ENCODE assay signal across 8 mouse cellular contexts in the genomic region with DNA sequence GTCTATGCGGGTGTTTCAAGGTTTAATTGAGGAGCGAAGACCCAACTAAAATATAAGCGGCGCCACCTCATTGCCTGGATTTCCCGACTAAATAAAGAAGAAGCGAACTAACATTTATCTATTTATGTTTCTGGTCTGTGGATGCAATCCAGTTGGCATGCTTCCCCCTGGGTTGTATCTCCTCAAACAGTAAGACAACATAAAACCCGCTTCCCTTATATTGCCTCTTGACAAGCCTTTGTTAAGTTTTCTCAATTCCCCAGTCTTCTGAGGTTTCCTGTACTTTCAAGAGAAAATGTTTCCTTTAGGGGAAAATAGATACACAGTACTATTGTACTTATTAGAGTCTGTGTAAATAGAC. TPM values are rescaled to one million over a fixed set of nuclear protein-coding genes. Genes with fewer than 3 reads are reported as not detected.
A peak's percentile ranks its signal among the peaks of the same experiment; 100 is the strongest.
DNase-seq lines count a peak whose midpoint lies in the region; ATAC-seq lines count a peak whose summit lies in the region.

No protein-coding gene starts in this region.

- H3K9ac ChIP-seq in lung, embryonic 16.5 days (ENCODE audit: low read length), result peak overlapping the region; percentile 86; the same call in 1 of the 2 replicates
- H3K9ac ChIP-seq in embryonic facial prominence, embryonic 12.5 days, result peak overlapping the region; percentile 88; the same call in 1 of the 2 replicates
- H3K9ac ChIP-seq in hindbrain, embryonic 14.5 days, result peak overlapping the region; percentile 80; the same call in 1 of the 2 replicates
- H3K9ac ChIP-seq in midbrain, embryonic 15.5 days, result peak overlapping the region; percentile 67

- no peak for ATAC-seq in lung, embryonic 16.5 days (ENCODE audit: low read depth)
- no peak for ATAC-seq in embryonic facial prominence, embryonic 12.5 days (ENCODE audit: insufficient number of reproducible peaks, insufficient read depth, low FRiP score, low TSS enrichment)
- no peak for ATAC-seq in hindbrain, embryonic 14.5 days (ENCODE audit: low FRiP score)
- no peak for ATAC-seq in midbrain, embryonic 15.5 days (replicated peaks)
- ATAC-seq in inflammation-experienced regulatory T-cells, adult 6 months, result no peak

- H3K4me2 ChIP-seq in lung, embryonic 16.5 days (ENCODE audit: low read depth, low read length), result peak overlapping the region; percentile 74
- H3K4me2 ChIP-seq in embryonic facial prominence, embryonic 12.5 days (replicated peaks), result peak overlapping the region; percentile 86
- H3K4me2 ChIP-seq in hindbrain, embryonic 14.5 days (replicated peaks), result peak overlapping the region; percentile 96
- peak overlapping the region; percentile 91 for H3K4me2 ChIP-seq in midbrain, embryonic 15.5 days

- H3K4me3 ChIP-seq in lung, embryonic 16.5 days (ENCODE audit: low read length), result peak overlapping the region; percentile 78
- peak overlapping the region; percentile 99 for H3K4me3 ChIP-seq in embryonic facial prominence, embryonic 12.5 days
- H3K4me3 ChIP-seq in hindbrain, embryonic 14.5 days (replicated peaks; ENCODE audit: low read length), result peak overlapping the region; percentile 90
- peak overlapping the region; percentile 68 for H3K4me3 ChIP-seq in midbrain, embryonic 15.5 days

- peaks cover 9% of the 10 kb centered on the region; the same call in 1 of the 2 replicates for H3K36me3 ChIP-seq in lung, embryonic 16.5 days (ENCODE audit: control insufficient read depth, insufficient read depth, low read length)
- peaks cover 11% of the 10 kb centered on the region for H3K36me3 ChIP-seq in embryonic facial prominence, embryonic 12.5 days
- peaks cover 29% of the 10 kb centered on the region for H3K36me3 ChIP-seq in hindbrain, embryonic 14.5 days (replicated peaks; ENCODE audit: control insufficient read depth, insufficient read depth)
- peaks cover 3% of the 10 kb centered on the region; the same call in 1 of the 2 replicates for H3K36me3 ChIP-seq in midbrain, embryonic 15.5 days (replicated peaks)

- DNase-seq in lung, postnatal 4 days, result no peak
- no peak for DNase-seq in hindbrain, embryonic 14.5 days (ENCODE audit: low spot score)
- no peak for DNase-seq in T-cell, adult 2 months (ENCODE audit: low spot score)
- no peak for DNase-seq in gastrocnemius, postnatal 4 days (ENCODE audit: low spot score in 2 of 2)

- no peaks in the 10 kb centered on the region for H3K9me3 ChIP-seq in lung, embryonic 16.5 days (ENCODE audit: control insufficient read depth, low read length)
- H3K9me3 ChIP-seq in embryonic facial prominence, embryonic 12.5 days, result no peaks in the 10 kb centered on the region
- H3K9me3 ChIP-seq in hindbrain, embryonic 14.5 days (ENCODE audit: control insufficient read depth, low read length), result no peaks in the 10 kb centered on the region
- no peaks in the 10 kb centered on the region for H3K9me3 ChIP-seq in midbrain, embryonic 15.5 days

- whole genome bisulfite sequencing in lung, embryonic 16.5 days, result 39% methylated on average over 7 of the region's 7 CpGs
- WGBS in embryonic facial prominence, embryonic 12.5 days, result 40% methylated on average over 7 of the region's 7 CpGs
- 47% methylated on average over 7 of the region's 7 CpGs for WGBS in hindbrain, embryonic 14.5 days
- 45% methylated on average over 7 of the region's 7 CpGs for WGBS in midbrain, embryonic 15.5 days

- H3K27ac ChIP-seq in lung, embryonic 16.5 days (ENCODE audit: low read length), result peak overlapping the region; percentile 88
- H3K27ac ChIP-seq in embryonic facial prominence, embryonic 12.5 days, result no peak overlapping the region
- H3K27ac ChIP-seq in hindbrain, embryonic 14.5 days, result peak overlapping the region; percentile 92
- H3K27ac ChIP-seq in midbrain, embryonic 15.5 days, result peak overlapping the region; percentile 91

- peaks cover 26% of the 10 kb centered on the region for H3K4me1 ChIP-seq in lung, embryonic 16.5 days (replicated peaks; ENCODE audit: control insufficient read depth, insufficient read depth, low read length)
- peaks cover 20% of the 10 kb centered on the region for H3K4me1 ChIP-seq in embryonic facial prominence, embryonic 12.5 days
- H3K4me1 ChIP-seq in hindbrain, embryonic 14.5 days (replicated peaks; ENCODE audit: control insufficient read depth, insufficient read depth, low read length), result peaks cover 36% of the 10 kb centered on the region
- peaks cover 37% of the 10 kb centered on the region for H3K4me1 ChIP-seq in midbrain, embryonic 15.5 days

- no peaks in the 10 kb centered on the region for H3K27me3 ChIP-seq in lung, embryonic 16.5 days (ENCODE audit: control insufficient read depth, insufficient read depth, low read depth, low read length)
- H3K27me3 ChIP-seq in embryonic facial prominence, embryonic 12.5 days, result no peaks in the 10 kb centered on the region
- no peaks in the 10 kb centered on the region for H3K27me3 ChIP-seq in hindbrain, embryonic 14.5 days (ENCODE audit: control insufficient read depth, insufficient read depth, low read length)
- no peaks in the 10 kb centered on the region for H3K27me3 ChIP-seq in midbrain, embryonic 15.5 days (replicated peaks)

RNA-seq across cellular contexts. Expression of a gene that starts 0.8 kb away (rescaled TPM):
- 250 and 259 TPM in 2 replicates for polyA plus RNA-seq in lung, embryonic 16.5 days (2015; fragmentation: Nextera tagmentation; extraction: Ambion mirVana)
- polyA plus RNA-seq in embryonic facial prominence, embryonic 12.5 days (2016; fragmentation: Nextera tagmentation; extraction: Ambion mirVana), result 244 and 252 TPM in 2 replicates
- polyA plus RNA-seq in hindbrain, embryonic 14.5 days (2014; fragmentation: Nextera tagmentation; extraction: Ambion mirVana), result 241 and 266 TPM in 2 replicates
- polyA plus RNA-seq in midbrain, embryonic 15.5 days (2015; fragmentation: Nextera tagmentation; extraction: Ambion mirVana), result 217 and 221 TPM in 2 replicates
- 100 to 1,000 TPM; 370 to 432 (median 370) TPM for polyA plus RNA-seq in inflammation-experienced regulatory T-cells, adult 6 months (2017; shearing (Covaris generic))
- 100 to 1,000 TPM; 156 TPM for total RNA-seq in gastrocnemius, postnatal 4 days (2021)

RNA-seq across cellular contexts. Expression of a gene that starts 1.0 kb away (rescaled TPM):
- 46.9 and 47.3 TPM in 2 replicates for polyA plus RNA-seq in lung, embryonic 16.5 days (2015; fragmentation: Nextera tagmentation; extraction: Ambion mirVana)
- polyA plus RNA-seq in embryonic facial prominence, embryonic 12.5 days (2016; fragmentation: Nextera tagmentation; extraction: Ambion mirVana), result 50.9 and 53.9 TPM in 2 replicates
- 55.9 and 56.6 TPM in 2 replicates for polyA plus RNA-seq in hindbrain, embryonic 14.5 days (2014; fragmentation: Nextera tagmentation; extraction: Ambion mirVana)
- 64.6 and 68.2 TPM in 2 replicates for polyA plus RNA-seq in midbrain, embryonic 15.5 days (2015; fragmentation: Nextera tagmentation; extraction: Ambion mirVana)
- polyA plus RNA-seq in inflammation-experienced regulatory T-cells, adult 6 months (2017; shearing (Covaris generic)), result 10 to 100 TPM; 48.2 to 58.1 (median 56.7) TPM
- total RNA-seq in gastrocnemius, postnatal 4 days (2021), result 10 to 100 TPM; 16.6 to 17.8 TPM

RNA-seq across cellular contexts. Expression of a gene that starts 28.4 kb away (rescaled TPM):
- 29.6 and 33.6 TPM in 2 replicates for polyA plus RNA-seq in lung, embryonic 16.5 days (2015; fragmentation: Nextera tagmentation; extraction: Ambion mirVana)
- polyA plus RNA-seq in embryonic facial prominence, embryonic 12.5 days (2016; fragmentation: Nextera tagmentation; extraction: Ambion mirVana), result 47.1 and 52.7 TPM in 2 replicates
- polyA plus RNA-seq in hindbrain, embryonic 14.5 days (2014; fragmentation: Nextera tagmentation; extraction: Ambion mirVana), result 69.6 and 72.1 TPM in 2 replicates
- polyA plus RNA-seq in midbrain, embryonic 15.5 days (2015; fragmentation: Nextera tagmentation; extraction: Ambion mirVana), result 58.3 and 59.7 TPM in 2 replicates
- 10 to 100 TPM; 18.0 to 29.1 (median 21.3) TPM for polyA plus RNA-seq in inflammation-experienced regulatory T-cells, adult 6 months (2017; shearing (Covaris generic))
- 10 to 100 TPM; 18.5 to 25.8 TPM for total RNA-seq in gastrocnemius, postnatal 4 days (2021)
